Mouse (Mus musculus) left cerebral cortex, postnatal 36 days (tissue): Measurements from ENCODE around the gene Ak8. TPM values are rescaled to one million over a fixed set of nuclear protein-coding genes. Genes with fewer than 3 reads are reported as not detected.
A peak's percentile ranks its signal among the peaks of the same experiment; 100 is the strongest.

ENCODE experiments used
- DNase-seq, 2 experiments: peaks; one replicate each; pipeline ENCODE4 v3.0.0; 2021 to 2022; ENCODE audit warnings: low spot score in 2 of 2, mixed read lengths in 1 of 2
- intact Hi-C: fragments of 180-260 bp; cut with DNase I; formaldehyde crosslinking; loops from one replicate; pipeline ENCODE4 v1.15.1; 2025
- total RNA-seq, 2 experiments: library from RNA; stranded (reverse); gene quantifications; 2 replicates each; pipeline ENCODE4 v1.2.3; 2021

Gene Ak8
- total RNA-seq, 2 experiments from 2014 or later: 1.6 to 1.7 TPM

DNA sequence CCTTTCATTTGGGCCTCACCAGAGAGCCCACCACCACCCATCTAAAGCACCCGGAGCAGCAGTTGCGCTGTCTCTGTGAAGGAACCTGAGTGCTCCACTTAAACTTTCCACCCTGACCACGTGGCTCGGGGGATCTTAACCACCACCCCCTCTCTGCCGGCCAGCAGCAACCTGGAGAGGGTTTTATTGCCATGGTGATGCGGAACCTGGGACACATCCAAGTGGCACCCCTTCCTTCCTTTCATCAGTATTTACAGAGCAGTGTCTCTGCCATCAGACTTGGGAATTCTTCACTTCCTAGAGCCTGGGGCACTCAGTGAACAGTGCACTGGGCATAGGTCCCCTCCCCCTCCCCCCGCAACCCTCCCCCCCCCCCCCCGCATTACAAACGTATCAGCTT lies 23.9 kb downstream of the Ak8 start:
- intact Hi-C loops: no loop called here
- no peak for DNase-seq

DNA sequence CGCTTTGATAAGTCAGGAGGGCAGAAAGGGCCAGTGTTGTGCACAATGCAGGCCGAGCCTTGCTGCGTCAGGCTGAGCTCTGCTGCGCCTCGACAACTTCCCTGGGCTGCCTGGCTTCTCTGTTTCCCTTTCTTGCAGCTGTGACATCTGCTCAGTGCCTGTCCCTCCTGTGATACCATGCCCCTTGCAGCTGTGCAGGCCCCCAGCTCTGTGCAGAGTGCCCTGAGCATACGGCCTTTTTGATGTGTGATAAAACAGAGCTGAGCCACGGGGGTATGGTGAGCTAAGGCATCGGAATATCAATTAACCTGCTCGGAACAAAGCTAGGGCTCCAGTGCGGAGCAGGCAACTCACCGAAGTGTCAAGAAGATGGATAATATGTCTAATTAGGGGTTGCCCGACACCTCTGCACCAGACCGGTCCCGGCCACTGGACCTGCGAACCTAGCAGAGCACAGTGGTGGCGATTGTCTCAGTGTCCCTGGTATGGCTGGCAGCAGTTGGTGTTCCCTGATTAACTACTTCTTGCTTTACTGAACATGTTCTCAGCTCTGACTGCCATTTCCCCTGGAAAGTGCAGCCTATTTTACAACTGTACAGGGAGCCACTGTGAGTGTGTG lies 27.9 kb downstream of the Ak8 start:
- intact Hi-C loops: no loop called here
- DNase-seq: no peak

DNA sequence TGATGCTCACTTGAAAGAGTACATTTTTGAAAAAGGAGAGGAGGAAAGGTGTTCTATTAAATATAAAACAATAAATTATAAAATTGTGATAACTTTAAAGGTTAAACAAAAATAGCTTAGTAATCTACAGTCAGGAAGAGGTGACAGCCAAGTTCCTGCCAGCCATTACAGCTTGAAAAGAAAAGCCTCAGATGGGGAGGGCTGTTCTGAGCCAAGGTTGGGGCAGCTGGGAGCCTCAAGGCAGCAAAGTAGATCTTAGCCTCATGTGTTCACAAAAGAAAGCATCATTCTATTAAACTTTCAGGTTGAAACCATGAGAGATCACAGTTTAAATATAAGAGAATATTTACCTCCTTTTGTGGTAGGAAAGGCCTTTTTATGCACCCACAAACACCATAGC lies 30.7 kb downstream of the Ak8 start:
- intact Hi-C loops: no loop called here
- no peak for DNase-seq

DNA sequence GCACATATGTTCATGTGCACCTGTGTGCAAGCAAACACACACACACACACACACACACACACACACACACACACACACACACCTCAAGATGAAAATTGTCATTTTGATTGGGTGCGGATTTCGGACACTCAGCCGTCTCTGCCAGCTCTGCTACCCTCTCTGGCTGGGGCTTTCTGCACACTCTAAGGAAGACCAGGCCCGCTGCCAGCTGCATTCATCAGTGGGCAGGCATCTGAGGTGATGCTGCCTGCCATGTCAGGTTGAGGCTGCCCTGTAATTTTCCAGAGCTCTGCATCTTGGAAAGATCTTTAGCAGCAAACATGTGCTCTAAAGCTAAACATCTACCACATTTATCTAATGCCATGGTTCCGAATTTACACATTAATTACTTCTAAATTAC lies 37.1 kb downstream of the Ak8 start:
- intact Hi-C loops: no loop called here
- no peak for DNase-seq

DNA sequence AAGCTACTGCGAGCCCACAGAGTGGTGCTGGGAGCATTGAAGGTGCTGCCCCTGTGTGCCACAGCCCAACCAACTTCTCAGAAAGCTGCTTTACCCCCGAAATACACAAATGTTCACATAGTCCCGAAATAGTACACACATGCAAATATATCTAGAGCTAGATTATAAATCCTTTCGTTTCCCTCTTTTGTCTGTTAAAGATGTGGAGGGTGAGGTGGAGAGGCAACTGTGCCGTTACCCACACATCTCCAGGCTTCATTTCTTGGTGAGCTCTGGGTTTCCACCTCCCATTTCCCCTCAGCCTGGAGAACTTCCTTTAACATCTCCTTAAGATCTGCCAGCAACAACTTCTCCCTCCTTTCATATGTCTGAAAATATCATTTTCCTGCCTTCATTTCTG lies 40.2 kb downstream of the Ak8 start:
- no peak for DNase-seq
- intact Hi-C loops: no loop called here

DNA sequence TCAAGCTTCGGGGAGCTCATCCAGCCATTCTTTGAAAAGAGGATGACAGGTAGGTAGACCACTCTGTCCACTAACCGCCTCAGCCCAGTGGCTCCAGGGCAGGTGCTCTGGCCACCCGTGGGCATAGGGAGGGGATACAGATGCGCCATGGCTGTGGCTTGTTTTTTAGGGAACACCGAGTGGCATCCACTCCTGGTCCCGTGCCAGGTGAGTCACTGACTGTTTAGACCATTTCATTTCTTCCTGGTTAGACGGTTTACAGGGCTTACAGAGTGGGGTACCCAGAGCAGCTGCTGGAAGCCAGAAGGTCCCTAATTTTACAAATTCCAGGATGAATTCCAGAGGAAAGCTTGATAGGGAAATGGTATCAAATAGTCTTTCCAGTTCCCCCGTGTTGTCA lies 42.7 kb downstream of the Ak8 start:
- intact Hi-C loops: no loop called here
- no peak for DNase-seq

DNA sequence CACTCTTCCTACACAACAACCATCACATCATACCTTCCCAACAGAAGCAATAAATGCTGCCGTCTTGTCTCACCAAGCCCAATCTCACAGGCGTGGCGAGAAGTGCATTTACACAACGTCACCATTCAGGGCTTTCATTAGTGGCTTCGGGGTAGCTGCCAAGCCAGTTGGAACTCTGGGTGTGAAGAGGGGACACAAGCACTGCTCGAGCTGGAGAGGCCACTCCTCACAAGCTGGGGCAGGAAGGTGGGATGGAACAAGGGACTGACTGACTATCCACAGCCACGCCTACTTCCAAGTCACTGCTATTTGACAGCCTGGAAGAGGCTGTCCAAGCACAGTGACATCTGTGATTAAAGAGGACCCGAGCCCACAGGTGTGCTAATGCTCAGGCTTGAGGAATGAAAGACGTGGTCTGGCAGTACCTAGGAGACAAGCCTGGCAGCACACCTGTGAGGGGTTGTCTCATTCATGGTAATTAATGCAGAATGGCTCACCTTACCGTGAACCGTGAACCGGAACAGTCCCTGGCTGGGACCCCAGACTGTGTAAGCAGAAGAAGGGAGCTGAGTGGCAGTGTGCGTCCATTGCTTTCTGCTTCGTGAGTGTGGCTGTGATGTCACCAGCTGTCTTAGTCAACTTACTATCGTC lies 46.8 kb downstream of the Ak8 start:
- intact Hi-C loops: no loop called here

GRCm38 (mm10) chr2:28747705-28748104 lies 47.7 kb downstream of the Ak8 start:
- intact Hi-C loops: no loop called here
- DNase-seq: no peak

More for the DNA sequence above, 46.8 kb downstream of the Ak8 start:
- DNase-seq: no peak

- no peak for DNase-seq
- intact Hi-C loops: loop anchor here (5.0 kb wide), 1 partner anchor 301 kb away; no protein-coding TSS in a partner anchor
These were observed 51.2 kb downstream of the Ak8 start for GRCm38 (mm10) chr2:28751186-28751585.

- DNase-seq: no peak
These were observed 51.7 kb downstream of the Ak8 start for GRCm38 (mm10) chr2:28751658-28752057.

GRCm38 (mm10) chr2:28752388-28752787 lies 52.4 kb downstream of the Ak8 start:
- DNase-seq: no peak

More at GRCm38 (mm10) chr2:28751658-28752057, 51.7 kb downstream of the Ak8 start:
- intact Hi-C loops: loop anchor here (5.0 kb wide), 1 partner anchor 301 kb away; no protein-coding TSS in a partner anchor

GRCm38 (mm10) chr2:28755451-28755850 lies 55.5 kb downstream of the Ak8 start:
- peak; percentile 72 to 80 for DNase-seq
- intact Hi-C loops: loop anchor here (5.0 kb wide), 1 partner anchor 222 kb away; no protein-coding TSS in a partner anchor

More at GRCm38 (mm10) chr2:28752388-28752787, 52.4 kb downstream of the Ak8 start:
- intact Hi-C loops: loop anchor here (5.0 kb wide), 1 partner anchor 300 kb away; no protein-coding TSS in a partner anchor

- intact Hi-C loops: loop anchor here (5.0 kb wide), 1 partner anchor 221 kb away; no protein-coding TSS in a partner anchor
- no peak for DNase-seq
These were observed 56.2 kb downstream of the Ak8 start for GRCm38 (mm10) chr2:28756201-28756600.

DNA sequence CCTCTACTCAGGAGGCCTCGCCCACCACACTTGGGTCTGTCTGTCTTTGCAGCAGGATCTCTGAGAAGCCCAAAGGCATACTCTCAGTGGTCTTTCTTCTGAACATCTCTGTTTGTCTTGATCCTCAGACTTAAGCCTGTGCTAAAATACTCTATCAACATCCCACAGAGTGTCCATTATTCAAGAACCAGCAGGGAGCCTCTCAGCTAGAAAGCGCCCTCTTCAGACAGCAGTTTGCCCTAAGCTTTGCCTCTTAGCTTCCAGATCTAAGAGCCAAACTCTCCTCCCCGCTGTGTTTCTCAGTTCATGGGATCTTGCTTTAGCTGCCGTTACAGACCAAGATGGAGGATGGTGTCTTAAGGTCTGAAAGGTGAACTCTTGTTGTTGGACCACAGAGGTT lies 59.5 kb downstream of the Ak8 start:
- intact Hi-C loops: loop anchor here (5.0 kb wide), 1 partner anchor 218 kb away; no protein-coding TSS in a partner anchor
- DNase-seq: no peak

DNA sequence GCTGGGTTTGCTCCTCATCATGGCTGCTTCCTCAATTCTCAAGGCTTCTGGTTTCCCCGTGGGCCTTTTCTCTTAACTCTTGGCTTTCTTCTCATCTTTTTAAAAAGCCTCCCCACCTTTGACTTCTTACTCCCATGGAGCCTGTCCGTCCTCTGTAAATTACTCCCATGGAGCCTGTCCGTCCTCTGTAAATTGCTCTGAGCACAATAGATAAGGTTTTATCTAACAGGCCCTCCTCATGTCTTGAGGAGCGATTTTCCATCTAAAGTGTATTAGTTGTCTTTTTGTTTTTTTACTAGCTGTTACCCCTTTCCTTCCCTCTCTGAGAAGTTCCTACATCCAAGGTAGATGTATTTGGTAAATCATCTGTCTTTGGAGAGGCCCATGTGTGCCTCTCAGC lies 66.6 kb downstream of the Ak8 start:
- intact Hi-C loops: no loop called here
- no peak for DNase-seq

GRCm38 (mm10) chr2:28767041-28767440 lies 67.1 kb downstream of the Ak8 start:
- no peak for DNase-seq
- intact Hi-C loops: no loop called here

GRCm38 (mm10) chr2:28770697-28771096 lies 70.7 kb downstream of the Ak8 start:
- no peak for DNase-seq
- intact Hi-C loops: no loop called here

DNA sequence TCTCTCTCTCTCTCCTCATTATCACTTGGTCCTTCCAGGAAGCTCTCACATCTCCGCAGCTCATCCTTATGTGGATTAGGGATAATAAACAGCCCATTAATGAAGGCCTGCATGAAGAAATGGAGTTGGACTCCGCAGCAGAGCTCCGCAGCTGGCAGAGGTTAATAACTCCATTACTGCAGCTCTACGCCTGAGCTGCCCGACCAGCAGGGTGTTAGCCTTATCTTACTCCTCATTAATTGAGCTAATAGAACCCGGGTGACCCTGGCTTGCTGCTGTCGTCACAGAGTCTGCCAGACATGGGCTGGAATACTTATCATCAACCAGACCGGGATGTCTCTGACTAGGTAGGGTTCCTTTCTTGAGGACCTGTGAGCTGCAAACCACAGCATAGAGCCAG lies 74.1 kb downstream of the Ak8 start:
- no peak for DNase-seq
- intact Hi-C loops: no loop called here

GRCm38 (mm10) chr2:28776728-28777127 lies 76.8 kb downstream of the Ak8 start:
- DNase-seq: no peak
- intact Hi-C loops: no loop called here

GRCm38 (mm10) chr2:28780001-28780782 lies 80.2 kb downstream of the Ak8 start:
- DNase-seq: no peak
- intact Hi-C loops: no loop called here
